Mouse (Mus musculus) urinary bladder, postnatal 4 days (tissue): ENCODE results near the gene Mettl25.

Source experiments
- DNase-seq, 2 experiments: peaks; one replicate each; pipeline ENCODE4 v3.0.0; 2021 to 2022; ENCODE audit warnings: low spot score in 2 of 2

Gene Mettl25

DNA sequence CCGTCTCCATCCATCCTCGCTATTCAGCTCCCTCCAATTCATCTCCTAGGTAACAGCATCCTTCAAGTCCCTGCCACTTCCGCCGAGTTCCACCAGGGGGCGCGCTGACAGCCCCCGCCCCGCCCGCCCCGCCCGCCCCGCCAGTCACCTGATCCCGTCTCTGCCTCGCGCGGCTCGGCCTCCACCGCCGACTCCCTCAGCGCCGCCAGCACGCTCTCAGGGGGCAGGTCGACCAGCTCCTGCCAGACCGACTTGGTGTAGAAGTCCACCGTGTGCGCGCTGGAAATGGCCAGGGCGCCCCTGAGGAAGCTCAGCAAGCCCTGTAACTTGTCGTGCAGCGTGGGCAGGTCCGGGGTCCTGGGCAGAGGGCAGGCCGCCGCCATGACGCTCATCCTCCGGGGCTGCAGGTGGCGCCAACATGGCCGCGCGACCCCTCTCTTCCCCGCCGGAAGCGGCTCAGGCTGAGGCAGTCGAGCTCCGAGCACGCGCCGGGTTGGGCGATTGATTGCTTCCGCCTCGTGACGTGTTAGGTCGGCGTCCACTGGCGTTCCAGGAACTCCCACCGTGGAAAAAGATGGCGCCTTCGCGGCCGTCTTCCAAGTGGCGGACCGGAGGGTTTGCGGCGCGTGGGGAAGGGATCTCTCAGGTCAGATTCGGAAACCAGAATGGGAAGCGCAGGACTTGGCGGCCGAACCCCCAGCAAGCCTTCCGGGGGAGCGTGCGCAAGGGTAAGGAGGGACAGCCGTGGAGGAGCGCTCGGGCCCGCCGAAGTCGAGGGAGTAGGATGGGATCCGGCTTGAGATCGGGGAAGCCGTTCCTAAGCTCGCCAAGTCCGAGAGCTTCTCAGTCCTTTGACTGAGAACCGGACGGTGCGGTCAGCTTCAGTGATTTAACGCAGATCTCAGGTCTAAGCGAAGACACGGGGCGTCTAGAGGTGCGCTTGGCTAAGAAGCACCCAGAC is at the start of gene Mettl25, which contains the start of gene Ccdc59:
TSS of gene Mettl25 (minus strand) at position 453 of the 961 bp plus-strand sequence.
TSS of gene Ccdc59 (plus strand) at position 140 of the 961 bp plus-strand sequence.
- peak; percentile 95 to 97 for DNase-seq

DNA sequence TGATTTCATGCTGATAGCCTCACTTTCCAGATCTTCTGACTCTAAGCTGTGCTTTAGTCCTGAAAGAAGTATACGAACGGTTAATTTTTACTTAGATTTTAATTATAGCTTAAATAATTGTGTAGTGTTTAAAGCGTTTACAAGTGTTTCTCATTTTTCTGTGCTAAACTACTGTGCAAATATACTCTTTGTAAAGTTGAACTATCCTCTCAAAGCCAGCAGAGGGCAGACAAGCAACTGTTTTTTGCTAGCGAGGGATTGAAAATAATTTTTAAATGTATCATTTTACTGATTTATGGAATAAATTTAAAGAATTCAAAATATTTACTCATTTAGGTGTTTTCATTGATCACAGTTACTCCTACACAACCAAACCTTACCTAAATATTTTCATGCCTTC is 26.1 kb upstream of the Mettl25 start:
- no peak for DNase-seq

DNA sequence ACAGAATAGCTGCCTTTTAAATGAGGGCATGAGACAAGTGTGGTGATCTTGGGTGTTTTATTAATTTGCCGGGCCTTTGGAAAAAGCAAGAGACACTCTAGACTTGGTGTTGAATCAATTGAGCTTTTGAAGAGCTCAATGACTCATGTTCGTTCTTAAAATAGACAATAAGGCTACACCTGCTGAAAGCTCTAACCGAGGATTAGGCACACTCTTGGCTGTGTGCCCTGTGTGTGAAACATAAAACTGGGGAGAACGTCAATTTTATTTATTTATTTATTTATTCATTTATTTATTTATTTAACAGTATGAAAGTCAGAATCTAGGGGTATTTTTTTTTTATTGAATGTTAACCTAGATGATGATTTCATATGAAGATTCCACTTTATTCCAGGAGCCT is 10.0 kb upstream of the Mettl25 start:
- no peak for DNase-seq

DNA sequence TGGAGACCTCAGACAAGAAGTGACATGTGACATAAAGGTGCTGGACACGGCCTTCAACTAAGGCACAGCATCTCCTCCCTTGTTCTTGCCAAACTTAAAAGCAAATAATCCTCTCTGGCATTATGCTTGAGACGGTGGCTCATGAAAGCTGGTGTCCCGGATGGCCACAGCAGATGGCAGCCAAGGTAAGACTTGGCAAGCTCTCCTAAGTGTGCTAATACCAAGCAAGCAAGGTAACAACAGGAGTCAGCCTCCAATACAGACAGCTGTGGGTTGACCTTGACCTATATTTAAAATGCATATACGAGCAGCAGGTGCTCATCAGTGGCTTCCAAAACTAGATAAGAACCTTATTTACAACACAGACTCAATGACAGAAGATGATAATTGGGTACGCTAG is 9.1 kb upstream of the Mettl25 start:
- DNase-seq, result no peak

DNA sequence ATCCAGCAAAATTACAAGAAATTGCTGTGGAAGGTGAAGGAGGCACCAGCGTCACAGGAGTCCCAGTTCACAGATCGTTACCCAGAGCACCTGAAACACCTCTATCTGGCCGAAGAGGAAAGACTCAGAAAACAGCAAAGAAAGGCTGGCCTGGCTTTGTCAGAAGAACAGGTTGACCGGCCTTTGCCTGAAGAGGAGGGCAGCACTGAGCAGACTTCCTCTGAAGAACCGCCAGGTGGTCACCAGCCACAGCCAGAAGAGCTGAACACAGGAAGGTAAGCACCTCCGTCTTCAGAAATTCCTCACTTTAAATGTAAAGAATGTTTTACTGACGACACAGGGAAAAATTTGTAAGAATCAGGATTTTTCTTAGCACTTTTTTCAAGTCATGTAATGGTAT is 1.4 kb upstream of the Mettl25 start:
- DNase-seq, result no peak

DNA sequence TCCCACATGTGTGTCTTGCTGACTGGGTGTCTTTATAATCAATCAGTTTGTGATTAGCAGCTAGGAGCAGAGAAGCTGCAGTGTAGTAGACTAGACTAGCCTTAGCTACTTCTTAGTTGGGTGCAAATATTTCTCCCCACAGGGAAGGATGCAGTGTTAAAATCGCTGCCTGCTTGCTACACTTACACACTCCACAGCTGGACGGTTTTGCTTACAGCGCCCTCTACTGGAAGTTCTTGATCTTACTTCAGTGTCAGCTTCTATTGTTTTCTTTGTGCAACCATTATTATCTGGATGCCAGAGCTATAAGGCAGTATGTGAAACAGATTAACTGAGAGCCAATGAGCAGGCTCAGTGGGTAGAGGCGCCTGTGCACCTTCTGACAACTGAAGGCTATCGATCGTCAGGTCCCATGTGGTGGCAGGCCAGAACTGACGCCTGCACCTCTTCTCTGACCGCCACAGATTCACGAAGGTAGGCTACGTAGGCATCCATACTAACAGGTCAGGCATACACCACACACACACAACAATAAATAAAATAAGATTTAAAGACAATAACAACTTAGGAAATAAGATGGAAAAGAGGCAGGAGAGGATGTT is 6.5 kb downstream of the Mettl25 start:
- DNase-seq, result no peak

DNA sequence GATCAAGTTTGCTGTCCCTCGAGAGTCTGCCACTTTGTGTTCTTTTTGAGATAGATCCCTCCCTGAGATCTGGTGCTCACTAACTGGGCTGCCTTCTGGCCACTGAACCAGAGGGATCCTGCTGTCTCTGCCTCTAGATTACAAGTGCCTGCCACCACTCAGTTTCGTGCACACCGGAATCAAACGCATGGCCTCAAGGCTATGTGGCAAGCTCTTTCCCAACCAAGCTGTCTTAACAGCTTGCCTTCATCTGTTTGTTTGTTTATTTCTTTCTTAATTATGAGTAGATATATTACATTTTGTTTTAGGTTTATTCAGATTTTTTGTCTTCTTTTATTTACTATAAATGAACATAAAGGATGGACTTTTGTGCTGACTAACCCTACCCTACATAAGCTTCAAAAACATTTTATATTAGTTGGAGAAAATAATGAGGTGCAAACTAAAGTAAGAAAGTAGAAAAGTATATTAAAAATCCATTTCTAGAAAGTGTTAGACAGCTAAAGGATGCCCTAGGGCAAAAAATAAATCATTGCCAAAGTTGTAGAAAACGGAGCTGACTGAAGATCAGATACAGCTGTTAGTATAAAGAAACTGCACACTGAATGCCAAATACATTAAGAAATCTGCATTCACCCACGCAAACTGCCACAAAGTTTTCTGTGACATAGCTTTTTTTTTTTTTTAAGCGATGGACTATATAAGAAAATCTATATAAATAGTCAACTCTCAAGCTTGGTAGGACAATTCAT is 34.7 kb downstream of the Mettl25 start:
- no peak for DNase-seq

DNA sequence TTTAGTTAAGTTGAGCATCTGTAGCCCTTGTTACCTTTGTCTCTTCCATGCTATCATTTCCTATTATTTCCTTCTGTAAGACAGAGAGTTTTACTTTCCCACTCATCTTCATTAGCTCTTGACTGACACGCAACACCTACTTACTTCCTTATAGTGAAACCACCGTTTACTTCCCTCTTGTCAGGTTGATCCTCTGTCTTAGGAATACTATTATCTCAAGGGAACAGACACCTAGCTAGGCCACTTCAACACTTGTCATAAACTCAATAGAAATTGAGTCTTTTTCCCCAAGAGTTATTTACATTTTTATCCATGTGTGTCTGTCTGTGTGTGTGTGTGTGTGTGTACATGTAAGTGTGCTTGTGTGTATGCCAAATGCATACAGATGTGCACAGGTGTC is 37.7 kb downstream of the Mettl25 start:
- no peak for DNase-seq

DNA sequence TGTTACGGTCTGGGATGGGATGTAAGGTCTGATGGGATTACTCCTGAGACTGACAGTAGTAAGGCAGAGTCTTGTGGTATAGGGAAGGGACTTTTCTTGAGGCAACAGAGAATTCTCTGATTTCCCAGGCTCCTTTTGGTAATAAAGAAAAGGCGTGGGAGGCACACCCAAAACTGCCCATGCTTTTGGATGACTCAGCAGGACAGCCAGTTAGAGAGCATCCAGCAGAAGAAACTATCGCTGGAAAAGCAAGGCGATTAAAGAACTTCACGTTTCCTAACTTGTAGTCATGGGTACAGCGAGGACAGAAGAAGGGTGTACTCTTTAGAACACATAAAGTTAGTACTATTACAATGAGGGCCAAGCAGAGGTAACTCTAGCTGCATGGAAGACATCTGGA is 39.0 kb downstream of the Mettl25 start:
- no peak for DNase-seq

DNA sequence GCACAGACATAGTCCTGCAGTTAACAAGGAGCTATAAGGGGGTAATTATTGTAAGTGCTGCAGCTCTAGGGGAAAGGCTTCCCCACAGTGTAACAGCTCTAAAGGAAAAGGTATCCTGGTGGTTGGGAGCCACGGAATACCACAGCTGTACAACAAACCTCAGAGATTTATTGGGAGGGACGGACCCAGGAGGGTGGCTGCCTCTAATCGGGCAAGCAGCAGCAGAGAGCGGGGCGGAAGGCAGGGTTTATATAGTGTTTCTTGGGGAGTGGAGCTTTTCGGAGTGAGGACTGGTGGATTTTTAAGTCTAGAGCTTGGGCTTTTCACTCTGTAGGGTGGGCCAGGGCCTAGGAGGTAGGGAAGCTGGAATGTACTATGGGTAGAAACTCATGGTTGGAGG is 40.0 kb downstream of the Mettl25 start:
- no peak for DNase-seq

DNA sequence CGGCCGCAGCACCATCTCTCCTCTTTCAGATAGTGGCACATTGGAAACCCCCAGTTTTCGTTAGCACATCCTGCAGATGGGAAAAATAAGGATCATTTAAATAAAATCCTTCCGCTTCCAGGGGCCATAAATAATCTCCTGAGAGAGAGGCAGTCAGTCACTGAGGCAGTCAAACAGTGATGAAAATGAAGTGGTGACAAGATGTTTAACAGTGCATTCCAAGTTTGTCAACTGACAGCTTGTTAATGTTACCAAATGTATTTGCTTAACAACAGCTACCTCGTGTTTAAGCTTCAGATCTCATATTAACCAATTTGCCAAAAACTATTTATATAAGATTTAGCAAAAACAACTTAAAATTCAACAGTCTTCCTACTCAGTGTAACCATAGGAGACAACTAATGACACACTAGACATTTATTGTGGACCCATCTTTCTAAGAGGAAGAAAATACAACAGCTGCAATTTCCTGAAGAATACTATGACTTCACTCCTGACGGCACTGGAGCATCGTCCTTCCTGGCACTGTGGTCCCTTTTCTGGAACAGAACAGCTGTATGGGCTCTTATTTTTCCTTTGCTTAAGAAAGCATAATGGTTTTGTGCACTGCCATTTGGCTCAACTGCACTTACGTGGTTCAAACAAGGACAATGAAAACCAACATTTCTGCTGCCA is 43.8 kb downstream of the Mettl25 start:
- DNase-seq, result no peak

DNA sequence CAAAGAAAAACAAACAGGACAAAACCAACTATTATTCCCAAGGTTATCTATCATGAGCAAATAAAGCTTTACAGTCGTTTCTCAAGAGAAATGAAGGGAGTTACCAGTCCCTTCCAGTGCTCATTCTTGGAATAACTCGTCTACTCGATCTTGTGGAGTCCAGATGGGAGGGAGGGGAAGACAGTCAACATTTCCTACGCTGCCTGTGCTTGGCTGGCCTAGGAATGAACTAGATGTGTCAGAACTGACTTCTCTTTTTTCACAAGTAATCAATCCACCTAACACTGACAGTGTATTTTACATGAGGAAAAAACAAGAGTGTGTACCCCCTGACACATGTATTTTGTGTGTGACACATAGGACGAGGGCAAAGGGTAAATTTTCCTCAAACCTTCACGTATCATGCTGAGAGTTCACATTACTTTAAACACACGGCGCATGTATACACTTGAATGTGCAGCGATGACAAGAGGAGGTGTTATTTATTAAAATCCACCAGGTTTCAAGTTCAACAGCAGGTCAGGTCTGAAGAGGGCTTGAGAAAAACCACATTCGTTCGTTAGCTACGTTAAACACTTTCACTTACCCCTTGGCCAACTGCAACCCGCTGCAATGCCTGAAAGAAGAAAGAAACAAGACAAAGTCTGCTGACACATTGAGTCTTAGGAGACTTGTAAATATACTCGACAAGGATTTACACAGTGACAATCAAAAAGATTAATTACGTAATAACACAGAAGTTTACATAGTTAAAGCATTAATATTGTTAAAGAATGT is 47.2 kb downstream of the Mettl25 start:
- DNase-seq, result no peak

DNA sequence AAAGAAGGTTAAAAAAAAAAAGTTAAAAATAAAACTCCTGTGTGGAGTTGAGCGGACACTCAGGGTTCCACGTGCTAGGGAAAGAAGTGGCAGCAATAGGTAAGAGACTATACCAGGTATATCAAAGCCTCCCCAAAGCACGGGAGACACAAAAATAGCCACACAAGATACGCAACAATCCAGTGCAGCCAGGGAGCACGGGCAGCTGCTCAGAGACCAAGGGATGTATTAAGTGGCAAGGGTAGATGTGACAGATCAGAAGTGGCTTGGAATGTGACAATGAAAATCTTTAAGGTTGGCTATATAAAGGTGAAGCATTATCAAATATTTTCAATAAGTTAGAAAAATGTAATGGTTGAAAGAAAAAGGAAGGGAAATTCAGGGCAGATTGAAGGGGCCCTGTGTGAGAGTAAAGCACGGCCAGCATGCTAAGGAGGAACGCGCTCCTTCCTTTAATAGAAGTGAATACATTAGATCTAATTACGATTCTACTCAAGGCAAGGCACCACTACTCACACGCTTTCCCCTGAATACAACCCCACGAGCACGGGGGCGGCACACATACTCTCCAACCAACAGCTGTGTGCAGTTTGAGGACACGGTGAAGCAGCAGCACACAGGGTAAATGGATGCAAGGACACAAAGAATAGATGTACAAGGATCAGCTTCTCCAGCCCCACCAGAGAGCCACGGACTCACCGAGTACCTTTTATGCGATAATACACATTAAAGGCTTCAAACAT is 52.3 kb downstream of the Mettl25 start:
- DNase-seq, result no peak

DNA sequence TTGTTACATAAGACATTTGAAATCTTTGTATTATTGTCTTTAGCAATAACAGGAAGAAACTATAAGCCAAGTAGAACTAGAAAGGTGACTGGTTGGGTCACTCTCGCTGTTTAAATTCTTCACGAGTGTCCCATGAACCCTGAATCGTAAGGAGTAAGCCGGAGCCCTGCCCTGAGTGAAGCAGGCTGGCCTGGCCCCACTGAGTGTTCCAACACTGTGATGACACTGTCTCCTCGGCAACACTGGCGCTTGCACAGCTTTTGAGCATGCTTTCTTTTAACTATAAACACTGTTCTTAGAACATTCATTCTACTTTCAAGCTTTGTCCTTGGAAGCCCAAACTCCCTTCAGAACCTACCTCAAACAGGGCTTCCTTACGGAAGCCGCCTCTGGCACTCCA is 57.4 kb downstream of the Mettl25 start:
- peak in 1 of 2 experiments; percentile 45 for DNase-seq

DNA sequence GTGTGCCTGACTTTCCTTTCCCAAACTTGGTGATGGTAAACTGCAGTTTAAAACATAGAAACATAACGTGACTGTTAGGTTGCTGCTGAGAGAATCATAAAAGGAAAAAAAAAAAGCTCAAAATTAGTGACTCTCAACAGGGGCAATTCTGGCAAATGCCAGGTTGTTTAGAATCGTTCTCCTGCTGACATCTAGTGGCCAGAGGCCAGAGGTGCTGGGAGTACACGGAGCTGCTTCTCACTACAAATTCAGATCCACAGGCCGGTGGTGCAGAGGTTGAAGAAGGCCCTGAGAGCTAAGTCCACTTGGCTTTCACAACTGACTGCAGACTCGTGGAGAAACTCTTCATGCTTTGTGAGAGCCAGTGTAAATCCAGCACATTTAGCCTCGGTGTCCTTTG is 66.8 kb downstream of the Mettl25 start:
- peak; percentile 47 to 68 for DNase-seq

DNA sequence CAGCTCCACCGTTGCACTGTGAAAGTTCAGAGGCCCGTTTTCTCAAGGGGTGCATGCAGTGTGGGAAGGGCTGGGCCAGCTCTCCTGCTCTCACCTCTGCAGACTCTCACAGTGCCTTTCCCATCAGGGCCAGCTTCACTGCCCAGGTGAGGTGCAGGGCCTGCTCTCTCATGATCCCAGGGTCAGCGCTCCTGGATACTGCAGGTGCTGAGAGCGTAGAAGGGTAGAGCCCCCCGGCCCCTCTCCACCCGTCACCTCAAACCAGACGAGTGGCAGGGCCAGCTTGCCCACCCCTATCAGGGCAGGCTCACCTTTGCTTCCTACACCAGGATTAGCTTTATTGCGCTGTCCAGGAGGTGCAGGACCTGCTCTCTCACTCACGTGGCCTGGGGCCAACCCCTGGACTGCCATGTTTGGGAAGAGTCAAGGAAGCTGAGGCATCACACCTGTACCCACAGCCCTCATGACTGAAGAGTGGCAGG is 68.3 kb downstream of the Mettl25 start:
- no peak for DNase-seq

DNA sequence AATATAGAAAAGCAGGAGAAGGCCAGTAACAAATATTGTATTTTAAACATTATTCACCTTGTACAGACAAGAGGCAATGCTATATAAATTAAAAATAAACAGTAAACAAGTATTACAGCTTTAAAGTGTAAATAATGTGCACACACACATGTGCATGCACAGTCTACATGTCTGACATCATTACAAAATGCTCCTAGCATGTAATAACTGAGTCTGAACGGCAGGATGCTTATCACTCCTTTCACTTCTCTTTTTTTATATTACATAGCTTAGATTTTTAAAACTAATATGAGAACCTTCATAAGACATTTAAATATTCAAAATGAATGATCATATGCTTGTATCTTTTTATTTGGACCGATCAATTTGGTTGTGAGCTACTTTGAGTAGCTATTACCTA is 77.2 kb downstream of the Mettl25 start:
- DNase-seq, result no peak

DNA sequence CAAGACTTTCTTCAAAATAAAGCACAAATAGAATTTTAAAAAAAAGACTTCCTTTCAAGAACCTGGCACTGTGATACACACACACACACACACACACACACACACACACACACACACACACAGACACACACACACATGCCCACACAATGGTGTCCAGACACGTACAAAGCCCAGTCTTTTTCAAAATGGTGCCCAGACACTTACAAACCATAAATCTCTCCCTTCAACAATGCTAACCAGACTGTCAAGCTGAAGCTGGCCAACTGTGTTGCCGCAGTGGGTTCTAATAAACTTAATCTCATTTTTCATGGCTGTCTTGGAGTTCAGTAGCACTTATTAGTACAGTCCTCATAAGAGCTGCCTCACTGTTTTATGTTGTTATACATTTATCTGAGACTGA is 80.7 kb downstream of the Mettl25 start:
- DNase-seq, result no peak

DNA sequence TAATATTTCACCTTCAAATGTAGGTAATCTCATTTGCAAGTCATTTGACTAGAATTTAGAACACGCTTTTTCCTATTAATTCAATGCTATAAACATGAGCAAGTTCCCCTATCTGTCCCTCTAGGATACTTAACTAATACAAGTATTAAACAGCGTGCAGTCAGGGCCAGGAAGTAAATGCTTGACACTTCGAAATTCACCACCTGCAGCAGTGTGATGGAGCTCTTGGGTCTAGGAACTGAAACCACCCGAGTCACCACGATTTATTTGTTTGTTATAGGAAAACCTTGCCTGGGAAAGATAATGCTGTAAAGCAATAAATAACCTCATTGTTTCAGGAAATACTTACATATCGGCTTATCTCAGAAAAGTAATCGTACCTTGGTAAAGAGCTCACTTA is 81.1 kb downstream of the Mettl25 start:
- DNase-seq, result no peak
